Mouse (Mus musculus): ENCODE measurements around the gene Tpi1. TPM values are rescaled to one million over a fixed set of nuclear protein-coding genes. Genes with fewer than 3 reads are reported as not detected.

Tpi1 gene
- total RNA-seq, 1 experiment from 2014 or later, result 71.9 TPM

Other genes starting within 250 kb of the Tpi1 start
- gene C1rb, start 244.0 kb downstream of the Tpi1 start, total RNA-seq (2017), result not detected in 3 replicates
- gene C1s2, start 178.2 kb downstream of the Tpi1 start, total RNA-seq (2017), result not detected in 3 replicates
- gene Lpcat3, start 151.3 kb downstream of the Tpi1 start, total RNA-seq (2017), result 18.6 to 29.6 TPM (median 20.8 TPM) in 3 replicates
- gene Emg1, start 102.1 kb downstream of the Tpi1 start, total RNA-seq (2017), result 82.8 to 125 TPM (median 86.6 TPM) in 3 replicates
- 123 to 138 TPM (median 126 TPM) in 3 replicates for gene Phb2, start 102.0 kb downstream of the Tpi1 start, total RNA-seq (2017)
- gene Ptpn6, start 75.6 kb downstream of the Tpi1 start, total RNA-seq (2017), result 1,360 to 1,911 TPM (median 1,427 TPM) in 3 replicates
- gene Grcc10, start 72.9 kb downstream of the Tpi1 start, total RNA-seq (2017), result 150 to 174 TPM (median 165 TPM) in 3 replicates
- 0.19 to 0.43 TPM in 2 of 3 replicates, not detected in the other for gene Gm45234, start 58.3 kb downstream of the Tpi1 start, total RNA-seq (2017)
- 1.5 to 6.2 TPM in 2 of 3 replicates, not detected in the other for gene Atn1, start 57.8 kb downstream of the Tpi1 start, total RNA-seq (2017)
- gene Eno2, start 44.6 kb downstream of the Tpi1 start, total RNA-seq (2017), result not detected in 3 replicates
- gene Lrrc23, start 34.6 kb downstream of the Tpi1 start, total RNA-seq (2017), result 2.2 TPM in 1 of 3 replicates, not detected in the others
- gene Spsb2, start 5.6 kb downstream of the Tpi1 start, total RNA-seq (2017), result 8.2 to 11.2 TPM (median 10.4 TPM) in 3 replicates
- gene Usp5, start 15.2 kb upstream of the Tpi1 start, total RNA-seq (2017), result 34.6 to 45.5 TPM (median 35.5 TPM) in 3 replicates
- 0.32 to 5.8 TPM in 2 of 3 replicates, not detected in the other for gene Cdca3, start 15.3 kb upstream of the Tpi1 start, total RNA-seq (2017)
- 0.19 TPM in 1 of 3 replicates, not detected in the others for gene Gnb3, start 26.0 kb upstream of the Tpi1 start, total RNA-seq (2017)
- gene P3h3, start 43.5 kb upstream of the Tpi1 start, total RNA-seq (2017), result 0.39 TPM in 1 of 3 replicates, not detected in the others
- 0.38 TPM in 1 of 3 replicates, not detected in the others for gene Gpr162, start 49.7 kb upstream of the Tpi1 start, total RNA-seq (2017)
- 3.1 to 5.2 TPM (median 4.0 TPM) in 3 replicates for gene Cd4, start 73.9 kb upstream of the Tpi1 start, total RNA-seq (2017)
- 0.68 TPM in 1 of 3 replicates, not detected in the others for gene Lag3, start 97.4 kb upstream of the Tpi1 start, total RNA-seq (2017)
- gene Ptms, start 105.8 kb upstream of the Tpi1 start, total RNA-seq (2017), result 89.3 to 145 TPM (median 115 TPM) in 3 replicates
- gene Mlf2, start 117.1 kb upstream of the Tpi1 start, total RNA-seq (2017), result 46.8 to 65.2 TPM (median 56.4 TPM) in 3 replicates
- gene Cops7a, start 151.2 kb upstream of the Tpi1 start, total RNA-seq (2017), result 7.6 to 25.6 TPM (median 21.5 TPM) in 3 replicates
- not detected in 3 replicates for gene Pianp, start 182.4 kb upstream of the Tpi1 start, total RNA-seq (2017)
- gene Zfp384, start 194.8 kb upstream of the Tpi1 start, total RNA-seq (2017), result 26.0 to 44.7 TPM (median 28.6 TPM) in 3 replicates
- 118 to 132 TPM (median 119 TPM) in 3 replicates for gene Ing4, start 225.5 kb upstream of the Tpi1 start, total RNA-seq (2017)
- gene Acrbp, start 235.4 kb upstream of the Tpi1 start, total RNA-seq (2017), result 5.5 to 20.2 TPM (median 8.3 TPM) in 3 replicates

Data from monocyte, adult 5-6 weeks (primary cell).